Mouse (Mus musculus) MEL (cell line): ENCODE measurements at regions not wholly inside any gene's neighbourhood (a gene's known extent, or its start where the extent isn't known, plus 50 kb on each side); places are given as distances from the start of the nearest gene placed in this dataset.

Source experiments
- CTCF ChIP-seq, 3 experiments: IDR thresholded peaks in 2 of 3; conservative IDR thresholded peaks in 1 of 3; 2 replicates each; pipeline ENCODE4 v1.5.1; 2011 to 2012; ENCODE audit warnings: low read length in 3 of 3, low read depth in 2 of 3, mild to moderate bottlenecking in 2 of 3, improper control_type of control experiment in 1 of 3, inconsistent platforms in 1 of 3, mixed read lengths in 1 of 3, moderate library complexity in 1 of 3; ENCODE audit not compliant: control insufficient read depth in 1 of 3, insufficient read depth in 1 of 3, poor library complexity in 1 of 3, severe bottlenecking in 1 of 3
- EP300 ChIP-seq, 2 experiments: IDR thresholded peaks; 2 replicates each; pipeline ENCODE4 v1.6.1; 2011; ENCODE audit warnings: improper control_type of control experiment in 2 of 2, low read length in 2 of 2, low read depth in 1 of 2, mild to moderate bottlenecking in 1 of 2
- KAT2A ChIP-seq: conservative IDR thresholded peaks from 2 replicates; pipeline ENCODE4 v1.6.1; 2012; ENCODE audit warnings: low read depth, low read length, improper control_type of control experiment, inconsistent platforms
- NELFE ChIP-seq: IDR thresholded peaks from 2 replicates; pipeline ENCODE4 v1.6.1; 2011; ENCODE audit warnings: low read depth, low read length, improper control_type of control experiment
- POLR2A ChIP-seq, 2 experiments: IDR thresholded peaks; 2 replicates each; pipeline ENCODE4 v1.6.1; 2011 to 2012; ENCODE audit warnings: low read length in 2 of 2, mild to moderate bottlenecking in 2 of 2, control low read depth in 1 of 2, improper control_type of control experiment in 1 of 2, low read depth in 1 of 2, moderate library complexity in 1 of 2; ENCODE audit not compliant: control insufficient read depth in 1 of 2, insufficient read depth in 1 of 2, poor library complexity in 1 of 2
- RCOR1 ChIP-seq: IDR thresholded peaks from 2 replicates; pipeline ENCODE4 v1.6.1; 2012; ENCODE audit warnings: low read depth, mild to moderate bottlenecking, inconsistent platforms, low read length, improper control_type of control experiment
- TAL1 ChIP-seq: IDR thresholded peaks from 2 replicates; pipeline ENCODE4 v1.6.1; 2012; ENCODE audit warnings: mild to moderate bottlenecking, inconsistent platforms, low read length, moderate library complexity, mixed read lengths
- UBTF ChIP-seq: IDR thresholded peaks from 2 replicates; pipeline ENCODE4 v1.6.1; 2012; ENCODE audit warnings: low read depth, mild to moderate bottlenecking, inconsistent platforms, low read length, improper control_type of control experiment, moderate library complexity, borderline replicate concordance; ENCODE audit not compliant: insufficient read depth

DNA sequence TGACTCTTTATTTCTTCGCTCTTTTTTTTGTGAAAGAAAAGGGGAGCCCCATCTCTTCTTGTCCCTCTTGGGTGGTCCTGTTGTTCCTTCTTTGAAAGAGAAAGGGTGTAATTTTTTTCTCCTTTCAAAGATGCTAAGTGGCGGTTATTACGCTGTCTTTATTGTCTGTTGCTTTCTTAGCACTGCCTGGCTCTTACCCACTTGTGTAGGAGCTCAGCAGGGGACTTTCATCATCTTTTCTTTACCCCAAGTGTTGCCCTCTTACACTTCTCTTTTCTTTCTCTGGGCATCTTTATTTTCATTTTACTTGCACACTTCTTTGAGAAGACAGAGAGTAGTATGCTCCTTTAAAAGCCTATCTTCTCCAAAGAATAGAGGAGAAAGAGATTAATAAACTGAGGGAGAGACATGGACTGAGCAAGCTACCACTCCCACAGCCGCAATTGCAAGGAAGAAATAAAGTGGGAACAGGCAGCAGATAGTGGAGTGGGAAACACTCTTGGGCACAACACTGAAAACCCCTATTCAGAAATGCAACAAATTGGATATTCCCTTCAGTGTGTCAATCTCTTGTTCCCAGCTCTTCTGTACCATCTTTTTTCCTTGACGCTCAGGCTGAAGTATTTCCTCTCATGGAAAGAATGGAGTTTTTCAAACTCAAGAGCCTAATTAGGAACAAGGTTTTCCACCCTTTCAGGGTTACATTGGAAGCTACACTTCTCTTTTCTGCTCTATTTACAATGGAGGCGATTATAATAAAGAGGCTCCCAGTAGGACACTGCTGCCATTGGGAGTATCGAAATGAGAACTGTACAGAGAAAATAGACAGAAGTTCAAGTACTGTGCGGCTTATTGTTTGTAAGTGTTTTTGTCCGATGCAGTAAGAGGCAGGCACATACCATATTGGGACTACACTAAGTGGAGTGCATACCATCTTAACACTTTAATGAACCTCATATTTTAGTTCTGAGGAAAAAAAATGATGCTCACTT, 684.2 kb upstream of the Lcorl start:
- TF ChIP-seq CTCF (IDR thresholded peaks at IDR 0.05 in 2 of 3, conservative IDR thresholded peaks at IDR 0.05 in 1 of 3; ENCODE audit: control insufficient read depth in 1 of 3, insufficient read depth in 1 of 3, low read depth in 2 of 3, low read length in 3 of 3, poor library complexity in 1 of 3, severe bottlenecking in 1 of 3) (no peak), POLR2A (IDR thresholded peaks at IDR 0.05; ENCODE audit: control insufficient read depth in 1 of 2, insufficient read depth in 1 of 2, low read depth in 1 of 2, low read length in 2 of 2, poor library complexity in 1 of 2) (no peak), EP300 (IDR thresholded peaks at IDR 0.05; ENCODE audit: low read depth in 1 of 2, low read length in 2 of 2) (no peak), RCOR1 (no peak), NELFE (no peak), TAL1 (no peak), KAT2A (no peak), UBTF (no peak)
